Mouse (Mus musculus) thymus, adult 2 months (tissue): Measurements from ENCODE around the gene Tlr7. TPM values are rescaled to one million over a fixed set of nuclear protein-coding genes. Genes with fewer than 3 reads are reported as not detected.

Experiments
- DNase-seq: peaks from one replicate; pipeline ENCODE4 v3.0.0; 2021
- H3K27ac ChIP-seq: fragments of 200-500 bp; 2 replicates; pipeline ENCODE4 v1.5.1; 2012; ENCODE audit warnings: low read length, control low read depth; ENCODE audit not compliant: control insufficient read depth, insufficient read depth
- H3K27me3 ChIP-seq: fragments of 200-500 bp; 2 replicates; pipeline ENCODE4 v1.6.1; 2012; ENCODE audit warnings: mild to moderate bottlenecking, low read length, moderate library complexity, mixed read lengths; ENCODE audit not compliant: control insufficient read depth, insufficient read depth
- H3K36me3 ChIP-seq: fragments of 200-500 bp; 2 replicates; pipeline ENCODE4 v1.6.1; 2012; ENCODE audit warnings: mild to moderate bottlenecking, low read length, moderate library complexity; ENCODE audit not compliant: control insufficient read depth, insufficient read depth
- H3K4me1 ChIP-seq: fragments of 200-500 bp; replicated peaks from 2 replicates; pipeline ENCODE4 v1.6.1; 2012; ENCODE audit warnings: low read length; ENCODE audit not compliant: control insufficient read depth, insufficient read depth
- H3K4me3 ChIP-seq: fragments of 200-500 bp; 2 replicates; pipeline ENCODE4 v1.5.1; 2012; ENCODE audit warnings: mild to moderate bottlenecking, low read length, control low read depth, moderate library complexity; ENCODE audit not compliant: control insufficient read depth, insufficient read depth
- CTCF ChIP-seq: fragments of 200-500 bp; IDR thresholded peaks from 2 replicates; pipeline ENCODE4 v1.5.1; 2012; ENCODE audit warnings: mild to moderate bottlenecking, control low read depth, low read length, moderate library complexity, borderline replicate concordance; ENCODE audit not compliant: control insufficient read depth, poor library complexity, insufficient read depth; ENCODE audit errors: extremely low read depth
- POLR2A ChIP-seq: fragments of 200-500 bp; IDR thresholded peaks from 2 replicates; pipeline ENCODE4 v1.6.1; 2012; ENCODE audit warnings: mild to moderate bottlenecking, low read length, control low read depth, moderate library complexity; ENCODE audit not compliant: control insufficient read depth, poor library complexity, insufficient read depth; ENCODE audit errors: extremely low read depth
- WGBS: fragments of 180-500 bp; shearing (Covaris S2); methylation state at CpG from one replicate; pipeline ENCODE4 v1.1.7; 2018; 5-methylcytosine and 5-hydroxymethylcytosine counted together
- polyA plus RNA-seq: library from polyadenylated mRNA; depleted of rRNA; stranded (reverse); fragments of >200 nt; gene quantifications from 2 replicates; pipeline ENCODE4 v1.2.3, GENCODE M21; 2012; rRNA removed

The Tlr7 gene
- polyA plus RNA-seq, 1 experiment: 1.8 TPM

- DNase-seq: no peak
- no peaks in the 10 kb centered on the region for H3K27me3 ChIP-seq
- 47% methylated on average over 4 of the region's 4 CpGs for WGBS
- no peaks in the 10 kb centered on the region for H3K36me3 ChIP-seq
- H3K4me1 ChIP-seq: no peaks in the 10 kb centered on the region
- TF ChIP-seq CTCF (no peak), POLR2A (no peak)
- no peak overlapping the region for H3K27ac ChIP-seq
- H3K4me3 ChIP-seq: no peak overlapping the region
Observed at GRCm38 (mm10) chrX:167263530-167263929, 66.8 kb downstream of the Tlr7 start.

Other genes with a start within 250 kb of the Tlr7 start
- 442 and 583 TPM in 2 replicates for gene Tmsb4x, start 121.2 kb downstream of the Tlr7 start, polyA plus RNA-seq
- 1.1 and 1.6 TPM in 2 replicates for gene Tlr8, start 66.2 kb downstream of the Tlr7 start, polyA plus RNA-seq
- 141 and 187 TPM in 2 replicates for gene Prps2, start 52.2 kb upstream of the Tlr7 start, polyA plus RNA-seq